Mouse (Mus musculus): Measurements from ENCODE around the gene Myo15b. TPM values are rescaled to one million over a fixed set of nuclear protein-coding genes. Genes with fewer than 3 reads are reported as not detected.

The Myo15b gene
- polyA plus RNA-seq, 1 experiment from 2014 or later = 0.46 TPM

- H3K9me3 ChIP-seq (replicated peaks) = no peaks in the 10 kb centered on the region
- H3K27ac ChIP-seq = no peak overlapping the region
- 83% methylated on average over 3 of the region's 3 CpGs for WGBS (ENCODE audit: insufficient replicate concordance)
- H3K36me3 ChIP-seq = no peaks in the 10 kb centered on the region
- no peak for DNase-seq
- H3K9ac ChIP-seq = no peak overlapping the region
- no peak for ATAC-seq (ENCODE audit: low read depth)
- no peaks in the 10 kb centered on the region for H3K27me3 ChIP-seq
- H3K4me2 ChIP-seq = no peak overlapping the region
- H3K4me1 ChIP-seq (replicated peaks) = peaks cover 22% of the 10 kb centered on the region
- no peak overlapping the region for H3K4me3 ChIP-seq (replicated peaks)
Observed at GRCm38 (mm10) chr11:115875935-115876334, 17.7 kb downstream of the Myo15b start.

- Histone ChIP-seq H3K4me1 (replicated peaks) (peaks cover 22% of the 10 kb centered on the region), H3K4me3 (replicated peaks) (no peak overlapping the region), H3K9ac (no peak overlapping the region), H3K27ac (no peak overlapping the region), H3K4me2 (no peak overlapping the region), H3K9me3 (replicated peaks) (no peaks in the 10 kb centered on the region), H3K36me3 (no peaks in the 10 kb centered on the region), H3K27me3 (no peaks in the 10 kb centered on the region)
- WGBS (ENCODE audit: insufficient replicate concordance) = 68% methylated on average over 5 of the region's 5 CpGs
- ATAC-seq (ENCODE audit: low read depth) (no peak), DNase-seq (no peak)
Observed at GRCm38 (mm10) chr11:115876438-115876837, 18.2 kb downstream of the Myo15b start.

- no peak for ATAC-seq (ENCODE audit: low read depth)
Observed at GRCm38 (mm10) chr11:115877174-115877755, 19.1 kb downstream of the Myo15b start.

GRCm38 (mm10) chr11:115878071-115878470 is 19.9 kb downstream of the Myo15b start:
- Histone ChIP-seq H3K4me2 (no peak overlapping the region), H3K27ac (no peak overlapping the region), H3K4me1 (replicated peaks) (peaks cover 11% of the 10 kb centered on the region), H3K9me3 (replicated peaks) (no peaks in the 10 kb centered on the region), H3K4me3 (replicated peaks) (no peak overlapping the region), H3K36me3 (no peaks in the 10 kb centered on the region), H3K9ac (no peak overlapping the region), H3K27me3 (peaks cover 16% of the 10 kb centered on the region)
- ATAC-seq (ENCODE audit: low read depth) (no peak), DNase-seq (no peak)
- WGBS (ENCODE audit: insufficient replicate concordance) = 68% methylated on average over 8 of the region's 8 CpGs

More at GRCm38 (mm10) chr11:115877174-115877755, 19.1 kb downstream of the Myo15b start:
- H3K36me3 ChIP-seq = no peaks in the 10 kb centered on the region
- H3K9ac ChIP-seq = no peak overlapping the region
- H3K9me3 ChIP-seq (replicated peaks) = no peaks in the 10 kb centered on the region
- H3K27me3 ChIP-seq = peaks cover 8% of the 10 kb centered on the region
- H3K4me2 ChIP-seq = no peak overlapping the region
- DNase-seq = no peak
- no peak overlapping the region for H3K27ac ChIP-seq
- WGBS (ENCODE audit: insufficient replicate concordance) = 30% methylated on average over 6 of the region's 6 CpGs
- H3K4me3 ChIP-seq (replicated peaks) = no peak overlapping the region
- peaks cover 15% of the 10 kb centered on the region for H3K4me1 ChIP-seq (replicated peaks)

- H3K9me3 ChIP-seq (replicated peaks) = no peaks in the 10 kb centered on the region
- H3K27ac ChIP-seq = no peak overlapping the region
- H3K4me3 ChIP-seq (replicated peaks) = no peak overlapping the region
- WGBS (ENCODE audit: insufficient replicate concordance) = 16% methylated on average over 5 of the region's 5 CpGs
- no peaks in the 10 kb centered on the region for H3K36me3 ChIP-seq
- H3K9ac ChIP-seq = no peak overlapping the region
- no peak overlapping the region for H3K4me2 ChIP-seq
- ATAC-seq (ENCODE audit: low read depth) (no peak), DNase-seq (peak; percentile 56)
- H3K4me1 ChIP-seq (replicated peaks) = peaks cover 15% of the 10 kb centered on the region
- H3K27me3 ChIP-seq = peaks cover 34% of the 10 kb centered on the region
Observed at GRCm38 (mm10) chr11:115881002-115881401, 22.8 kb downstream of the Myo15b start.

GRCm38 (mm10) chr11:115883251-115883650 is 25.0 kb downstream of the Myo15b start:
- DNase-seq (no peak), ATAC-seq (ENCODE audit: low read depth) (no peak)
- 27% methylated on average over 17 of the region's 17 CpGs for WGBS (ENCODE audit: insufficient replicate concordance)
- Histone ChIP-seq H3K4me3 (replicated peaks) (no peak overlapping the region), H3K27me3 (peaks cover 34% of the 10 kb centered on the region), H3K4me1 (replicated peaks) (0 out of 2 replicates have a peak, but pooled peaks cover 5% of the 10 kb centered on the region), H3K4me2 (no peak overlapping the region), H3K27ac (no peak overlapping the region), H3K9me3 (replicated peaks) (no peaks in the 10 kb centered on the region), H3K9ac (no peak overlapping the region), H3K36me3 (no peaks in the 10 kb centered on the region)

GRCm38 (mm10) chr11:115884361-115884760 is 26.2 kb downstream of the Myo15b start:
- DNase-seq (no peak), ATAC-seq (ENCODE audit: low read depth) (no peak)
- Histone ChIP-seq H3K4me3 (replicated peaks) (no peak overlapping the region), H3K9ac (no peak overlapping the region), H3K27ac (no peak overlapping the region), H3K9me3 (replicated peaks) (no peaks in the 10 kb centered on the region), H3K4me1 (replicated peaks) (0 out of 2 replicates have a peak, but pooled peaks cover 5% of the 10 kb centered on the region), H3K36me3 (no peaks in the 10 kb centered on the region), H3K4me2 (no peak overlapping the region), H3K27me3 (peaks cover 34% of the 10 kb centered on the region)
- 85% methylated on average over 3 of the region's 3 CpGs for WGBS (ENCODE audit: insufficient replicate concordance)

GRCm38 (mm10) chr11:115885281-115885680 is 27.1 kb downstream of the Myo15b start:
- WGBS (ENCODE audit: insufficient replicate concordance) = 67% methylated on average over 11 of the region's 11 CpGs
- no peak overlapping the region for H3K9ac ChIP-seq
- 0 out of 2 replicates have a peak, but pooled peaks cover 5% of the 10 kb centered on the region for H3K4me1 ChIP-seq (replicated peaks)
- no peak overlapping the region for H3K4me3 ChIP-seq (replicated peaks)
- H3K27ac ChIP-seq = no peak overlapping the region
- H3K27me3 ChIP-seq = peaks cover 34% of the 10 kb centered on the region
- H3K9me3 ChIP-seq (replicated peaks) = no peaks in the 10 kb centered on the region
- no peak for ATAC-seq (ENCODE audit: low read depth)
- H3K36me3 ChIP-seq = no peaks in the 10 kb centered on the region
- no peak overlapping the region for H3K4me2 ChIP-seq
- no peak for DNase-seq

- Histone ChIP-seq H3K4me2 (no peak overlapping the region), H3K36me3 (no peaks in the 10 kb centered on the region), H3K27me3 (peaks cover 34% of the 10 kb centered on the region), H3K4me1 (replicated peaks) (0 out of 2 replicates have a peak, but pooled peaks cover 5% of the 10 kb centered on the region), H3K4me3 (replicated peaks) (no peak overlapping the region), H3K27ac (no peak overlapping the region), H3K9ac (no peak overlapping the region), H3K9me3 (replicated peaks) (no peaks in the 10 kb centered on the region)
- DNase-seq = no peak
- WGBS (ENCODE audit: insufficient replicate concordance) = 73% methylated on average over 11 of the region's 11 CpGs
- ATAC-seq (ENCODE audit: low read depth) = no peak
Observed at GRCm38 (mm10) chr11:115886446-115886845, 28.2 kb downstream of the Myo15b start.

GRCm38 (mm10) chr11:115888020-115888419 is 29.8 kb downstream of the Myo15b start:
- no peak overlapping the region for H3K9ac ChIP-seq
- H3K9me3 ChIP-seq (replicated peaks) = no peaks in the 10 kb centered on the region
- peaks cover 11% of the 10 kb centered on the region; the same call in 1 of the 2 replicates for H3K4me1 ChIP-seq (replicated peaks)
- H3K4me3 ChIP-seq (replicated peaks) = no peak overlapping the region
- H3K27me3 ChIP-seq = peaks cover 18% of the 10 kb centered on the region
- DNase-seq = no peak
- H3K36me3 ChIP-seq = 0 out of 2 replicates have a peak, but pooled peaks cover 3% of the 10 kb centered on the region
- no peak overlapping the region for H3K4me2 ChIP-seq
- WGBS (ENCODE audit: insufficient replicate concordance) = 71% methylated on average over 5 of the region's 5 CpGs
- no peak overlapping the region for H3K27ac ChIP-seq
- ATAC-seq (ENCODE audit: low read depth) = no peak

GRCm38 (mm10) chr11:115889159-115889558 is 31.0 kb downstream of the Myo15b start:
- H3K27ac ChIP-seq = no peak overlapping the region
- H3K36me3 ChIP-seq = peaks cover 13% of the 10 kb centered on the region
- no peaks in the 10 kb centered on the region for H3K9me3 ChIP-seq (replicated peaks)
- no peak overlapping the region for H3K9ac ChIP-seq
- peaks cover 7% of the 10 kb centered on the region for H3K27me3 ChIP-seq
- ATAC-seq (ENCODE audit: low read depth) (no peak), DNase-seq (no peak)
- 75% methylated on average over 6 of the region's 6 CpGs for WGBS (ENCODE audit: insufficient replicate concordance)
- peaks cover 11% of the 10 kb centered on the region; the same call in 1 of the 2 replicates for H3K4me1 ChIP-seq (replicated peaks)
- no peak overlapping the region for H3K4me2 ChIP-seq
- no peak overlapping the region for H3K4me3 ChIP-seq (replicated peaks)

GRCm38 (mm10) chr11:115892213-115892612 is 34.0 kb downstream of the Myo15b start:
- H3K4me2 ChIP-seq = no peak overlapping the region
- H3K27me3 ChIP-seq = no peaks in the 10 kb centered on the region
- H3K36me3 ChIP-seq = peaks cover 42% of the 10 kb centered on the region
- DNase-seq (no peak), ATAC-seq (ENCODE audit: low read depth) (0 out of 2 replicates have a peak, but pooled peaks have one; percentile 12)
- H3K9ac ChIP-seq = no peak overlapping the region
- H3K9me3 ChIP-seq (replicated peaks) = no peaks in the 10 kb centered on the region
- 69% methylated on average over 6 of the region's 6 CpGs for WGBS (ENCODE audit: insufficient replicate concordance)
- H3K4me1 ChIP-seq (replicated peaks) = peaks cover 10% of the 10 kb centered on the region; the same call in 1 of the 2 replicates
- no peak overlapping the region for H3K27ac ChIP-seq
- H3K4me3 ChIP-seq (replicated peaks) = no peak overlapping the region
